Mouse (Mus musculus): ENCODE data around the gene Abca14.

Abca14 gene

GRCm38 (mm10) chr7:120203789-120204188 is at the start of gene Abca14:
Gene Abca14, plus strand, starts transcription at chr7:120203961.
- no peak for DNase-seq (ENCODE audit: low read depth in 2 of 2, low spot score in 2 of 2)

GRCm38 (mm10) chr7:120156841-120157409 is 46.8 kb upstream of the Abca14 start:
- DNase-seq (ENCODE audit: low read depth in 2 of 2, low spot score in 2 of 2), result no peak

- no peak for DNase-seq (ENCODE audit: low read depth in 2 of 2, low spot score in 2 of 2)
Observed at GRCm38 (mm10) chr7:120157575-120158061, 46.1 kb upstream of the Abca14 start.

GRCm38 (mm10) chr7:120158121-120158613 is 45.6 kb upstream of the Abca14 start:
- no peak for DNase-seq (ENCODE audit: low read depth in 2 of 2, low spot score in 2 of 2)

GRCm38 (mm10) chr7:120163581-120164251 is 40.0 kb upstream of the Abca14 start:
- DNase-seq (ENCODE audit: low read depth in 2 of 2, low spot score in 2 of 2), result no peak

GRCm38 (mm10) chr7:120172188-120172700 is 31.5 kb upstream of the Abca14 start:
- no peak for DNase-seq (ENCODE audit: low read depth in 2 of 2, low spot score in 2 of 2)

- DNase-seq (ENCODE audit: low read depth in 2 of 2, low spot score in 2 of 2), result no peak
Observed at GRCm38 (mm10) chr7:120173603-120174244, 30.0 kb upstream of the Abca14 start, which contains the start of gene Anks4b. Gene Anks4b, plus strand, starts transcription at chr7:120173858.

GRCm38 (mm10) chr7:120174723-120175504 is 28.8 kb upstream of the Abca14 start:
- DNase-seq (ENCODE audit: low read depth in 2 of 2, low spot score in 2 of 2), result no peak

GRCm38 (mm10) chr7:120177611-120178010 is 26.1 kb upstream of the Abca14 start:
- no peak for DNase-seq (ENCODE audit: low read depth in 2 of 2, low spot score in 2 of 2)

- DNase-seq (ENCODE audit: low read depth in 2 of 2, low spot score in 2 of 2), result no peak
Observed at GRCm38 (mm10) chr7:120178935-120179334, 24.8 kb upstream of the Abca14 start.

- no peak for DNase-seq (ENCODE audit: low read depth in 2 of 2, low spot score in 2 of 2)
Observed at GRCm38 (mm10) chr7:120180547-120180946, 23.2 kb upstream of the Abca14 start.

GRCm38 (mm10) chr7:120181401-120182230 is 22.1 kb upstream of the Abca14 start:
- DNase-seq (ENCODE audit: low read depth in 2 of 2, low spot score in 2 of 2), result no peak

GRCm38 (mm10) chr7:120182891-120183290 is 20.9 kb upstream of the Abca14 start:
- no peak for DNase-seq (ENCODE audit: low read depth in 2 of 2, low spot score in 2 of 2)

- no peak for DNase-seq (ENCODE audit: low read depth in 2 of 2, low spot score in 2 of 2)
Observed at GRCm38 (mm10) chr7:120188946-120189345, 14.8 kb upstream of the Abca14 start.

GRCm38 (mm10) chr7:120189369-120190149 is 14.2 kb upstream of the Abca14 start:
- no peak for DNase-seq (ENCODE audit: low read depth in 2 of 2, low spot score in 2 of 2)

GRCm38 (mm10) chr7:120190150-120190665 is 13.6 kb upstream of the Abca14 start:
- no peak for DNase-seq (ENCODE audit: low read depth in 2 of 2, low spot score in 2 of 2)

GRCm38 (mm10) chr7:120192207-120192606 is 11.6 kb upstream of the Abca14 start:
- no peak for DNase-seq (ENCODE audit: low read depth in 2 of 2, low spot score in 2 of 2)

- no peak for DNase-seq (ENCODE audit: low read depth in 2 of 2, low spot score in 2 of 2)
Observed at GRCm38 (mm10) chr7:120192816-120193215, 10.9 kb upstream of the Abca14 start.

GRCm38 (mm10) chr7:120195207-120195606 is 8.6 kb upstream of the Abca14 start:
- DNase-seq (ENCODE audit: low read depth in 2 of 2, low spot score in 2 of 2), result no peak

Data from CD8-positive naive resting alpha-beta T cell, adult 2 months (primary cell).